Comparison of ENCODE assay signal across 9 mouse cellular contexts in genomic region chr1:63953229-63953883, GRCm38 (mm10).
DNase-seq lines count a peak whose midpoint lies in the region; ATAC-seq and TF ChIP-seq lines count a peak whose summit lies in the region.
"Had no signal": no experiment of that assay in that cellular context is flagged by ENCODE, and none has a peak within 500 bp of the region (broad histone marks: within the 10 kb centered on the region; RNA-seq: fewer than 3 reads in every experiment).

No protein-coding gene starts in this region.

- WGBS in forebrain, embryonic 10.5 days: 72% methylated on average over 18 of the region's 18 CpGs
- WGBS in lung, postnatal 0 days: 47% methylated on average over 17 of the region's 18 CpGs

- H3K4me3 ChIP-seq in forebrain, embryonic 10.5 days: no peak overlapping the region
- H3K4me3 ChIP-seq in lung, postnatal 0 days (ENCODE audit: low read depth, low read length): no peak overlapping the region
- H3K4me3 ChIP-seq: erythroblast, embryonic 14.5 days had no signal

- TF ChIP-seq EP300 in lung, postnatal 0 days (IDR thresholded peaks at IDR 0.05): no peak

- intact Hi-C loops in heart, postnatal 36 days (cut with DNase I): loop anchor here (1.0 to 5.0 kb wide), 8 partner anchors 64 to 493 kb away; no protein-coding TSS in a partner anchor

- H3K9me3 ChIP-seq in forebrain, embryonic 10.5 days: no peaks in the 10 kb centered on the region
- H3K9me3 ChIP-seq in lung, postnatal 0 days (ENCODE audit: low read length): no peaks in the 10 kb centered on the region

- peaks cover 19% of the 10 kb centered on the region for H3K4me1 ChIP-seq in forebrain, embryonic 10.5 days
- no peaks in the 10 kb centered on the region for H3K4me1 ChIP-seq in lung, postnatal 0 days (ENCODE audit: insufficient read depth, low read depth, low read length)

- 0 out of 2 replicates have a peak overlapping the region, but pooled peaks have one; percentile 25 for H3K27ac ChIP-seq in forebrain, embryonic 10.5 days
- no peak overlapping the region for H3K27ac ChIP-seq in lung, postnatal 0 days (ENCODE audit: low read length)

- DNase-seq in CD4-positive, CD25-positive, alpha-beta regulatory T cell, adult 2 months (ENCODE audit: low read depth, low spot score): peak; percentile 81
- peak; percentile 71 for DNase-seq in adrenal gland, postnatal 14 days
- peak; percentile 35 for DNase-seq in forebrain, embryonic 10.5 days (ENCODE audit: extremely low spot score, low spot score)
- DNase-seq in heart, postnatal 36 days: peak; percentile 55 to 56
- DNase-seq in layer of hippocampus, adult 11-12 months (ENCODE audit: low spot score): peak; percentile 72
- peak; percentile 71 for DNase-seq in lung, postnatal 0 days (ENCODE audit: low spot score)
- peak; percentile 58 to 66 for DNase-seq in right cerebral cortex, adult 2 months (ENCODE audit: low spot score in 2 of 2)
- peak; percentile 33 to 57 for DNase-seq in urinary bladder, postnatal 36 days (ENCODE audit: low spot score in 2 of 2)

- H3K9ac ChIP-seq in lung, postnatal 0 days (replicated peaks; ENCODE audit: low read depth): no peak overlapping the region

- peak; percentile 82 for ATAC-seq in lung, postnatal 0 days

- H3K27me3 ChIP-seq in forebrain, embryonic 10.5 days (ENCODE audit: poor library complexity, severe bottlenecking): no peaks in the 10 kb centered on the region
- no peaks in the 10 kb centered on the region for H3K27me3 ChIP-seq in lung, postnatal 0 days (replicated peaks; ENCODE audit: insufficient read depth, low read length)

- H3K36me3 ChIP-seq in forebrain, embryonic 10.5 days (replicated peaks): no peaks in the 10 kb centered on the region
- no peaks in the 10 kb centered on the region for H3K36me3 ChIP-seq in lung, postnatal 0 days (ENCODE audit: insufficient read depth, low read length)

- no peak overlapping the region for H3K4me2 ChIP-seq in lung, postnatal 0 days (replicated peaks; ENCODE audit: low read depth, low read length)

- peak; percentile 79 for TF ChIP-seq CTCF in lung, postnatal 0 days (IDR thresholded peaks at IDR 0.05)
